Mouse (Mus musculus) ES-E14 (cell line): ENCODE results near the gene Sh3bgrl. TPM values are rescaled to one million over a fixed set of nuclear protein-coding genes. Genes with fewer than 3 reads are reported as not detected.

Experiments used
- DNase-seq: peaks from one replicate; pipeline ENCODE4 v3.0.0-alpha.2; 2013; ENCODE audit warnings: low read depth, low spot score
- H3K27ac ChIP-seq: 2 replicates; pipeline ENCODE4 v1.5.1; 2012; ENCODE audit warnings: low read depth, mild to moderate bottlenecking, low read length, moderate library complexity, mixed read lengths; ENCODE audit not compliant: poor library complexity, insufficient read depth, severe bottlenecking
- H3K36me3 ChIP-seq: 2 replicates; pipeline ENCODE4 v1.6.1; 2012; ENCODE audit warnings: mild to moderate bottlenecking, low read length, moderate library complexity, mixed read lengths; ENCODE audit not compliant: control insufficient read depth, poor library complexity, insufficient read depth, severe bottlenecking
- H3K4me1 ChIP-seq, 2 experiments: fragments of 150-350 bp in 1 of 2; sonication (generic) in 1 of 2; 2 replicates each; pipeline ENCODE4 v1.6.1; 2012; ENCODE audit warnings: low read length in 2 of 2, mild to moderate bottlenecking in 1 of 2, mixed read lengths in 1 of 2; ENCODE audit not compliant: control insufficient read depth in 2 of 2, insufficient read depth in 2 of 2, poor library complexity in 1 of 2
- H3K4me3 ChIP-seq, 2 experiments: fragments of 150-350 bp in 1 of 2; sonication (generic) in 1 of 2; 2 replicates each; pipeline ENCODE4 v1.5.1; 2012; ENCODE audit warnings: low read length in 2 of 2, low read depth in 1 of 2, mild to moderate bottlenecking in 1 of 2, mixed read lengths in 1 of 2; ENCODE audit not compliant: insufficient read depth in 1 of 2, poor library complexity in 1 of 2, severe bottlenecking in 1 of 2
- H3K9ac ChIP-seq: 2 replicates; pipeline ENCODE4 v1.6.1; 2012; ENCODE audit warnings: low read depth, mild to moderate bottlenecking, low read length, mixed read lengths; ENCODE audit not compliant: poor library complexity, insufficient read depth, severe bottlenecking
- H3K9me3 ChIP-seq: fragments of 150-350 bp; sonication (generic); 2 replicates; pipeline ENCODE4 v1.6.1; 2012; ENCODE audit warnings: low read depth, mild to moderate bottlenecking, low read length; ENCODE audit not compliant: control insufficient read depth, insufficient read depth
- CHD2 ChIP-seq: IDR thresholded peaks from 2 replicates; pipeline ENCODE4 v1.6.1; 2014; ENCODE audit warnings: mild to moderate bottlenecking, low read depth, low read length, inconsistent platforms
- HCFC1 ChIP-seq: IDR thresholded peaks from 2 replicates; pipeline ENCODE4 v1.6.1; 2012; ENCODE audit warnings: low read length, inconsistent platforms, borderline replicate concordance; ENCODE audit not compliant: insufficient read depth
- MAFK ChIP-seq: IDR thresholded peaks from 2 replicates; pipeline ENCODE4 v1.6.1; 2014; ENCODE audit warnings: mild to moderate bottlenecking, low read depth, low read length, inconsistent platforms; ENCODE audit not compliant: insufficient read depth
- ZC3H11A ChIP-seq: IDR thresholded peaks from 2 replicates; pipeline ENCODE4 v1.6.1; 2012; ENCODE audit warnings: low read depth, mild to moderate bottlenecking, inconsistent platforms, low read length, borderline replicate concordance
- ZNF384 ChIP-seq: IDR thresholded peaks from 2 replicates; pipeline ENCODE4 v1.6.1; 2012; ENCODE audit warnings: low read depth, low read length, inconsistent platforms
- in situ Hi-C, 2 experiments: fragments of 600-800 bp; cut with MboI; formaldehyde crosslinking; loops; one replicate each; pipeline ENCODE4 v1.15.1; 2025; ENCODE audit warnings: low sequenced_read_pairs in 2 of 2, inconsistent platforms in 1 of 2; ENCODE audit not compliant: unreplicated experiment in 2 of 2
- total RNA-seq: library from RNA; depleted of rRNA; stranded (reverse); fragments of 300-350 nt; gene quantifications from 2 replicates; pipeline ENCODE4 v1.2.3, GENCODE M21; 2012

The Sh3bgrl gene
- total RNA-seq, 1 experiment: 13.6 TPM

DNA sequence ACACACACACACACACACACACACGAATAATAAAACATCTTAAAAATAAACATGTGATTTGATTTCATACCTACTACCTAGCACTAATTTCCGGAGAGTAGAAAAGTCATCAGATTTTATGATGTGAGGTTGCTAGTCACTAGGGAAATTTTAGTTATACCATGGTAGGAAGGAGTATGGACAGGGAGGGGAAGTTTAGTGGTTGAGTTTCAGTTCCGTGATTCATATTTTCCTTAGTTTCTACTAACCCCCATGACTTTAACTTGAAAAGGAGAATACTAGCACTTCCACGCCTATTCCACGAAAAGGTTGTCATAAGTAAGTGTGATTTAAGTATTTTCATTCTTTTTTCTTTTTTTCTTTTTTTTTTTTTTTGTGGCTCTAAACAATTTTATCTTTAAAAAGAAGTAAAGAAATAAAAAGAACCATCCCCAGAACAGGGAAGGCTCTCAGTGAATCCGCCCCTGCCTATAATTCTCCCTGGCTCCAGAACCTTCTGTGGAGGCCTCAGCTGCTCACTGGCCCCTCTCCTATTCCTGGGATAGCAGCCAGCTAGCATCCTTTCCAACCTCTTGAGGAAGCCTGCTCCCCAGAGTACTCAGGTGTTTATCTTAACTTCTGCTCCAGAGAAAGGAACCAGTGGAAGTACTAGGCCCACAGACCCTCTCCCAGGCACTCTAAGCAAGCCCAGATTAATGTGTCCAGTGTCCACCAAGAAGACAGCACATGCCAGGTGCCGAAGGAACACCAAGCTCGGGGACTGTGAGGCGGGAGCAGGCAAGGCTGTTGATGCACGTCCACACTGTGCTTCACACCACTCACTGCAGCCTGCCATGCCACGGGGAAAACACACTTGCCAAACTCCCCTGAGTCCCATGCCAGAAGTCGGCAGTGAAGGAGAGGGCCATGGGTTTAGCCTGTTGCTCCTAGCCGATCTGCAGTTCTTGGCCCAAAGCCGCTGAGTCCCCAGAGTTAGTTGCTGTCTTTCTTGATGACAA is 25.0 kb downstream of the Sh3bgrl start:
- no peak overlapping the region for H3K27ac ChIP-seq
- H3K4me3 ChIP-seq: no peak overlapping the region
- in situ Hi-C loops: no loop called here
- TF ChIP-seq CHD2 (no peak), MAFK (no peak), ZC3H11A (no peak), HCFC1 (no peak), ZNF384 (no peak)
- no peaks in the 10 kb centered on the region for H3K9me3 ChIP-seq
- H3K4me1 ChIP-seq: no peaks in the 10 kb centered on the region
- no peak for DNase-seq
- H3K36me3 ChIP-seq: no peaks in the 10 kb centered on the region
- H3K9ac ChIP-seq: no peak overlapping the region

DNA sequence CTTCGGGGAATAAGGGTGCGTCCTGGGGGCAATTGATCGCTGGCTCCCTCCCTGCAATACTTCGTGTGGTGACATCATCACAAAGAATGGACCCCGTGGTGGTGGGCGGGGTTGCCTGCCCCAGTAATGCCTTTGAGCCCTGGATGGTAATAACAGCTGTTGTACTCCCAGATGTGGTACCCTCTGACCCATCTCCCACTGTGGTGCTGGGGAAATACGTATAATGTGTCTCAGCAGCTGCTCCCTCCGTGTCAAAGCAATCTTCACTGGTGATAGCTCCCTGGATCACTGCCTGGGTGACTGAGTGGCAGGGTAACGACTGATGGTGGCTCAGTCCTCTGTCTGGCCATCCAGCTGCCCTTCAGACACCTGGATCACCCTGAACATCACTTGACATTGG is 26.0 kb downstream of the Sh3bgrl start:
- H3K4me1 ChIP-seq: no peaks in the 10 kb centered on the region
- H3K4me3 ChIP-seq: no peak overlapping the region
- TF ChIP-seq HCFC1 (no peak), ZC3H11A (no peak), MAFK (no peak), ZNF384 (no peak), CHD2 (no peak)
- no peak for DNase-seq
- no peaks in the 10 kb centered on the region for H3K9me3 ChIP-seq
- in situ Hi-C loops: no loop called here
- H3K27ac ChIP-seq: no peak overlapping the region
- H3K36me3 ChIP-seq: no peaks in the 10 kb centered on the region
- H3K9ac ChIP-seq: no peak overlapping the region

DNA sequence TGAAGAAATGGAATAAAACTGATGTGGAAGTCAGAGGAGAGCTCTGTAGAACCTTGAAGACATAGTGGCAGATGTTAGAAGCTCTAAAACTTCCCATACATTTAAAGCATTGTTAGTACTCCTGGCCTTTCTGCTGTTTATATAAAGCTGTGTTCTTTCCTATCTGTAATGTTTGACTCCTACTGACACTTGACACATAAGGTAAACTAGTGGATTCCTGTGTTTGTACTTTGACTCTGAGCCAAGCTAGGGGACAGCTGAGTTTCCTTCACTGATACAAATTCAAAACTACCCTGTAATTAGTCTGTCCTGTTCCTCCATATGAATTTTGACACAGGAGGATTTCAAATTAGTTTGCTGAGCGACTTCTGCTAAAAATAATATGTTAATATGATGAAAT is 27.5 kb downstream of the Sh3bgrl start:
- H3K4me3 ChIP-seq: no peak overlapping the region
- H3K36me3 ChIP-seq: no peaks in the 10 kb centered on the region
- no peak for DNase-seq
- H3K9ac ChIP-seq: no peak overlapping the region
- TF ChIP-seq HCFC1: no peak
- TF ChIP-seq ZC3H11A: no peak
- TF ChIP-seq CHD2: no peak
- no peak for TF ChIP-seq MAFK
- TF ChIP-seq ZNF384: no peak
- H3K27ac ChIP-seq: no peak overlapping the region
- no peaks in the 10 kb centered on the region for H3K4me1 ChIP-seq
- in situ Hi-C loops: no loop called here
- no peaks in the 10 kb centered on the region for H3K9me3 ChIP-seq

DNA sequence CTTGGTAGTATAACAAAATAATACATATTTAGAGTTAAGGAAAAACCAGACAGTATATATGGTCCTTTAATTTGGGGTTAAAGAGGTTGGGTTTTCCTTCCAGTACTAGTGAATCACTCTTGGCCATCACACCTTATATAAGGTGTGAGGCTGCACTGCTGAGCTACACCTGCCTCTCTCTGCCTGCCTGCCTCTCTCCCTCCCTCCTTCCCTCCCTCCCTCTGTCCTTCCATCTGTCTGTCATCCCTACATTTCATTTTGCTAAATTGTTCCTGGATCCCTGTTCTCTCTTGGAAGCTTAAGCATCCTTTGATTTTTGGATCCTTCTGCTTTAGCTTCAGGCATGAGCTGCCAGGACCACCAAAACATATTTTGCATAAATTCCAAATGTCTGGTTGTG is 28.6 kb downstream of the Sh3bgrl start:
- no peak overlapping the region for H3K27ac ChIP-seq
- H3K9me3 ChIP-seq: no peaks in the 10 kb centered on the region
- H3K4me1 ChIP-seq: no peaks in the 10 kb centered on the region
- no peak overlapping the region for H3K9ac ChIP-seq
- TF ChIP-seq ZNF384: no peak
- TF ChIP-seq HCFC1: no peak
- TF ChIP-seq MAFK: no peak
- no peak for TF ChIP-seq ZC3H11A
- no peak for TF ChIP-seq CHD2
- H3K4me3 ChIP-seq: no peak overlapping the region
- DNase-seq: no peak
- in situ Hi-C loops: no loop called here
- H3K36me3 ChIP-seq: no peaks in the 10 kb centered on the region
